Mouse (Mus musculus) heart, embryonic 16.5 days (tissue): ENCODE measurements around the gene Cldn34c4. TPM values are rescaled to one million over a fixed set of nuclear protein-coding genes. Genes with fewer than 3 reads are reported as not detected.

Experiments used
- ATAC-seq: fragments of 200-750 bp; cut with Nextera tagmentation; replicated peaks from 2 replicates; pipeline ENCODE4 v1.8.0; 2017; ENCODE audit warnings: moderate number of reproducible peaks; ENCODE audit not compliant: insufficient read depth, low FRiP score; ENCODE audit errors: extremely low read depth
- H3K27ac ChIP-seq: fragments of 300-500 bp; sonication (generic); 2 replicates; pipeline ENCODE4 v1.5.1; 2014; ENCODE audit warnings: mild to moderate bottlenecking, low read length, control low read depth, moderate library complexity
- H3K27me3 ChIP-seq: fragments of 300-500 bp; sonication (generic); 2 replicates; pipeline ENCODE4 v1.6.1; 2014; ENCODE audit warnings: low read length, mixed read lengths; ENCODE audit not compliant: control insufficient read depth, insufficient read depth
- H3K36me3 ChIP-seq: fragments of 300-500 bp; sonication (generic); 2 replicates; pipeline ENCODE4 v1.6.1; 2014; ENCODE audit not compliant: control insufficient read depth, insufficient read depth
- H3K4me1 ChIP-seq: fragments of 300-500 bp; sonication (generic); 2 replicates; pipeline ENCODE4 v1.6.1; 2014; ENCODE audit warnings: low read length, mixed read lengths; ENCODE audit not compliant: control insufficient read depth, insufficient read depth
- H3K4me2 ChIP-seq: fragments of 300-500 bp; sonication (generic); 2 replicates; pipeline ENCODE4 v1.6.1; 2014; ENCODE audit warnings: low read depth, mild to moderate bottlenecking, control low read depth, low read length
- H3K4me3 ChIP-seq: fragments of 300-500 bp; sonication (generic); 2 replicates; pipeline ENCODE4 v1.5.1; 2014; ENCODE audit warnings: mild to moderate bottlenecking, control low read depth, low read length
- H3K9ac ChIP-seq: fragments of 300-500 bp; sonication (generic); 2 replicates; pipeline ENCODE4 v1.6.1; 2014; ENCODE audit warnings: low read length, control low read depth
- H3K9me3 ChIP-seq: fragments of 300-500 bp; sonication (generic); replicated peaks from 2 replicates; pipeline ENCODE4 v1.6.1; 2016; ENCODE audit warnings: low read length; ENCODE audit not compliant: control insufficient read depth
- WGBS: fragments of 180-500 bp; shearing (Covaris S2); extraction: QIAGEN DNeasy Blood & Tissue Kit; methylation state at CpG from one replicate; pipeline ENCODE4 v1.1.7; 2014; 5-methylcytosine and 5-hydroxymethylcytosine counted together
- polyA plus RNA-seq: library from polyadenylated mRNA; unstranded; fragments of >200 nt; fragmentation: Nextera tagmentation; extraction: Ambion mirVana; gene quantifications from 2 replicates; pipeline ENCODE4 v1.2.1, GENCODE M21; 2015

The Cldn34c4 gene
- not detected in 2 replicates for polyA plus RNA-seq

DNA sequence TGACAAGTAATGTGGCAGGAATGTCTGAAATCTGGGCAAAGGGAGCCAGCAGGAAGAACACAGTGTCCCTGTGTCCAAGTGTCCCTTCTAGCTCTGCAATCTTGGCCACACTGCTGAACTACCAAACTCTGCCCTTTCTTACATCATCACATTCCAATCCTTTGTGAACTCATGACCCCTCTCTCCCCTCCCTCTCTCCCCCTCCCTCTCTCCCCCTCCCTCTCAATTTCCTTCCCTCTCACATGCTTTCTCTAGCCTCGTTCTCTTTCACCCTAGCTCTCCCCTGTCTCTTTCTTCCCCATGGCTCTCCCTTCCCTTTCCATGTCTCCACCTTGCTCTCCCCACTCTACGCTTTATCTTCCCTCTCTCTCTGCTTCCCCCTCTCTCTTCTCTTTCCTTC lies at the start of gene Cldn34c4:
Cldn34c4 (minus strand) TSS at position 101 of the 400 bp plus-strand sequence.
- no peaks in the 10 kb centered on the region for H3K9me3 ChIP-seq
- no peak for ATAC-seq
- 43% methylated on average over 2 of the region's 2 CpGs for WGBS

DNA sequence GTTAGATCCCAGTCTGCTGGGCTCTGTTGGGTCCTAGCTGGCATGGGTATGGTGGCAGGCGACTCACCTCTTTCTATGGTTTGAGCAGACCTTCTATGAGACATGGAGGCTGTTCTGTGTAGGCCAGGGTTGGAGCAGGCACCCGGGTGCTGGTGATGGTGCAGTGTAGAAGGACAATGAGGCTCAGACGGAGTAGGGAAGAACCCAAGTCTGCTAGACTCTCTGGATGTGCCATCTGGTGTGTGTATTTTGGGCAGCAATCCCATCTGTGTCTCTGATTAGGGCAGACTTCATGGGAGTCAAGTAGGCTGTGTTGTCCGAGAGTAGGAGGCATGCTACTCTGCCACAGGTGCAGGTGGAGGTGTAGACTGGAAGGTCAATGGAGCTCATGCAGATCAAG lies 10.7 kb upstream of the Cldn34c4 start:
- Histone ChIP-seq H3K27ac (no peak overlapping the region), H3K36me3 (no peaks in the 10 kb centered on the region), H3K4me2 (no peak overlapping the region), H3K9me3 (peaks cover 5% of the 10 kb centered on the region; the same call in 1 of the 2 replicates), H3K9ac (no peak overlapping the region), H3K4me3 (no peak overlapping the region), H3K4me1 (no peaks in the 10 kb centered on the region), H3K27me3 (no peaks in the 10 kb centered on the region)
- no peak for ATAC-seq
- WGBS, result 70% methylated on average over 4 of the region's 4 CpGs

More for the DNA sequence above, at the start of gene Cldn34c4:
- H3K36me3 ChIP-seq, result no peaks in the 10 kb centered on the region
- H3K9ac ChIP-seq, result no peak within 1 kb of the TSS
- H3K4me3 ChIP-seq, result no peak within 1 kb of the TSS
- H3K27ac ChIP-seq, result no peak within 1 kb of the TSS
- no peaks in the 10 kb centered on the region for H3K4me1 ChIP-seq
- no peaks in the 10 kb centered on the region for H3K27me3 ChIP-seq
- H3K4me2 ChIP-seq, result no peak within 1 kb of the TSS
